Mouse (Mus musculus): ENCODE data around the gene Med4. TPM values are rescaled to one million over a fixed set of nuclear protein-coding genes. Genes with fewer than 3 reads are reported as not detected.

The Med4 gene
- polyA plus RNA-seq, 1 experiment: 24.5 TPM

- H3K4me3 ChIP-seq (ENCODE audit: control insufficient read depth, low read depth, low read length): no peak overlapping the region
- peaks cover 2% of the 10 kb centered on the region; the same call in 1 of the 2 replicates for H3K4me1 ChIP-seq (ENCODE audit: control insufficient read depth, insufficient read depth, low read length)
- peak overlapping the region; percentile 37; the same call in 1 of the 2 replicates for H3K27ac ChIP-seq (ENCODE audit: control insufficient read depth, insufficient read depth, low read depth, low read length)
- H3K36me3 ChIP-seq (ENCODE audit: control insufficient read depth, insufficient read depth, low read length): no peaks in the 10 kb centered on the region
- no peaks in the 10 kb centered on the region for H3K27me3 ChIP-seq (ENCODE audit: control insufficient read depth, insufficient read depth, low read length)
- TF ChIP-seq POLR2A (IDR thresholded peaks at IDR 0.05; ENCODE audit: control insufficient read depth, low read depth, low read length) (no peak), CTCF (IDR thresholded peaks at IDR 0.05; ENCODE audit: control insufficient read depth, insufficient read depth, insufficient replicate concordance, low read depth, low read length) (no peak)
These were observed 8.1 kb upstream of the Med4 start for GRCm38 (mm10) chr14:73501721-73502120.

DNA sequence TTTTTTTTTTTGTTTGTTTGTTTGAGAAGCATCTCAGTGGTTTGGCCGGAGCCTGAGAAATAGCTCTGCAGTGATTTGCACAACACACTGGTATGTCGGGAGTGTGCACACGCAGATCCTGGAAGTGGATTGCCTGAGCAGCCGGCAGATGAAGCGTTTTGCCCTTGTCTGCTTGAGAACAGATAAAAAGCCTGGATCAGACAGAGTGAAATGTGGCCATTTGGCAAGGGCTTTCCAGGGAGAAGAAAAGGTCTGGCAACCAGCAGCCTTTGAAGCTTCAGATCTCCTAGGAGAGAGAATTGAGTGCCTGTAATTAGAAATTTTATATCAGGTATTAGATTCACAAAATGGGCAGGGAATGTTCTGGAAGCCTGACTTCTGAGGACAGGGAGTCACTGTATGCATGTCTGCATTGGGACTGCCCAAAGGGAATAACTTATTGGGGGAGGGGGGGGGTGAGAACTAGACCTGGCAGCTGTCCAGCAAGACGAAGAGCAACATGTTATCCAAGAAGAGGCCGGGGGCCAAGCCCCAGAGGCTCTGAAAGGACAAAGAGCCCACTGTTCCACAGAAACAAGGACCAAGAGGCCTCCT is 7.1 kb upstream of the Med4 start:
- peak overlapping the region; percentile 81 for H3K27ac ChIP-seq (ENCODE audit: control insufficient read depth, insufficient read depth, low read depth, low read length)

GRCm38 (mm10) chr14:73503237-73503933 is 6.4 kb upstream of the Med4 start:
- peaks cover 8% of the 10 kb centered on the region for H3K4me1 ChIP-seq (ENCODE audit: control insufficient read depth, insufficient read depth, low read length)
- TF ChIP-seq CTCF (IDR thresholded peaks at IDR 0.05; ENCODE audit: control insufficient read depth, insufficient read depth, insufficient replicate concordance, low read depth, low read length): no peak
- no peak overlapping the region for H3K4me3 ChIP-seq (ENCODE audit: control insufficient read depth, low read depth, low read length)
- no peaks in the 10 kb centered on the region for H3K27me3 ChIP-seq (ENCODE audit: control insufficient read depth, insufficient read depth, low read length)
- peak overlapping the region; percentile 81 for H3K27ac ChIP-seq (ENCODE audit: control insufficient read depth, insufficient read depth, low read depth, low read length)
- H3K36me3 ChIP-seq (ENCODE audit: control insufficient read depth, insufficient read depth, low read length): no peaks in the 10 kb centered on the region

More for the DNA sequence above, 7.1 kb upstream of the Med4 start:
- TF ChIP-seq POLR2A (IDR thresholded peaks at IDR 0.05; ENCODE audit: control insufficient read depth, low read depth, low read length) (no peak), CTCF (IDR thresholded peaks at IDR 0.05; ENCODE audit: control insufficient read depth, insufficient read depth, insufficient replicate concordance, low read depth, low read length) (no peak)
- Histone ChIP-seq H3K4me3 (ENCODE audit: control insufficient read depth, low read depth, low read length) (no peak overlapping the region), H3K36me3 (ENCODE audit: control insufficient read depth, insufficient read depth, low read length) (no peaks in the 10 kb centered on the region), H3K27me3 (ENCODE audit: control insufficient read depth, insufficient read depth, low read length) (no peaks in the 10 kb centered on the region), H3K4me1 (ENCODE audit: control insufficient read depth, insufficient read depth, low read length) (peaks cover 4% of the 10 kb centered on the region)

- Histone ChIP-seq H3K27ac (ENCODE audit: control insufficient read depth, insufficient read depth, low read depth, low read length) (peak overlapping the region; percentile 32; the same call in 1 of the 2 replicates), H3K4me1 (ENCODE audit: control insufficient read depth, insufficient read depth, low read length) (peaks cover 13% of the 10 kb centered on the region), H3K4me3 (ENCODE audit: control insufficient read depth, low read depth, low read length) (no peak overlapping the region), H3K36me3 (ENCODE audit: control insufficient read depth, insufficient read depth, low read length) (no peaks in the 10 kb centered on the region; the same call in 1 of the 2 replicates), H3K27me3 (ENCODE audit: control insufficient read depth, insufficient read depth, low read length) (no peaks in the 10 kb centered on the region)
- TF ChIP-seq CTCF (IDR thresholded peaks at IDR 0.05; ENCODE audit: control insufficient read depth, insufficient read depth, insufficient replicate concordance, low read depth, low read length): no peak
- TF ChIP-seq POLR2A (IDR thresholded peaks at IDR 0.05; ENCODE audit: control insufficient read depth, low read depth, low read length): no peak
These were observed 3.5 kb upstream of the Med4 start for GRCm38 (mm10) chr14:73506283-73506682.

DNA sequence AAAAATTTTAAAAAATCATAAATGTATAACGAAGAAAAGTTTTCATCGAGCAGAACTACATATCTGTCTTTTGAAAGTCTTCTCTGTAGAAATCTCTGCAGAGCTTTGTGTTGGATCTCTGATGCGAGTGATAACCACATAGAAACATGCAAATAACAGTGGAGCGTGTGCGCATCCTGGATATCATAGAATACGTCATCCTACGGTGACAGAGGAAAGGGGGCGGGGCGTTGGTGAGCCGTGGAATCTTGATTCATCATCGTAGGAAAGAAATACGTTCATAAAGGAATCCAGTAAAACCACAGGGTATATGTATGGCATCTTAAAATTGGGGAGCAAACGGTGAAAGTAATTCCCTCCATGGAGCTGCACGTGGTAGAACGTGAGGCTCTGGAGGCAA is 2.6 kb upstream of the Med4 start:
- Histone ChIP-seq H3K27ac (ENCODE audit: control insufficient read depth, insufficient read depth, low read depth, low read length) (no peak overlapping the region), H3K27me3 (ENCODE audit: control insufficient read depth, insufficient read depth, low read length) (no peaks in the 10 kb centered on the region), H3K4me1 (ENCODE audit: control insufficient read depth, insufficient read depth, low read length) (peaks cover 13% of the 10 kb centered on the region), H3K4me3 (ENCODE audit: control insufficient read depth, low read depth, low read length) (no peak overlapping the region), H3K36me3 (ENCODE audit: control insufficient read depth, insufficient read depth, low read length) (no peaks in the 10 kb centered on the region; the same call in 1 of the 2 replicates)
- no peak for TF ChIP-seq CTCF (IDR thresholded peaks at IDR 0.05; ENCODE audit: control insufficient read depth, insufficient read depth, insufficient replicate concordance, low read depth, low read length)
- no peak for TF ChIP-seq POLR2A (IDR thresholded peaks at IDR 0.05; ENCODE audit: control insufficient read depth, low read depth, low read length)

GRCm38 (mm10) chr14:73507702-73508376 is 2.0 kb upstream of the Med4 start:
- peaks cover 15% of the 10 kb centered on the region for H3K4me1 ChIP-seq (ENCODE audit: control insufficient read depth, insufficient read depth, low read length)
- peak overlapping the region; percentile 12; the same call in 1 of the 2 replicates for H3K27ac ChIP-seq (ENCODE audit: control insufficient read depth, insufficient read depth, low read depth, low read length)
- no peak for TF ChIP-seq CTCF (IDR thresholded peaks at IDR 0.05; ENCODE audit: control insufficient read depth, insufficient read depth, insufficient replicate concordance, low read depth, low read length)
- no peak for TF ChIP-seq POLR2A (IDR thresholded peaks at IDR 0.05; ENCODE audit: control insufficient read depth, low read depth, low read length)
- no peaks in the 10 kb centered on the region; the same call in 1 of the 2 replicates for H3K36me3 ChIP-seq (ENCODE audit: control insufficient read depth, insufficient read depth, low read length)
- peak overlapping the region; percentile 43 for H3K4me3 ChIP-seq (ENCODE audit: control insufficient read depth, low read depth, low read length)
- no peaks in the 10 kb centered on the region for H3K27me3 ChIP-seq (ENCODE audit: control insufficient read depth, insufficient read depth, low read length)
